Mouse (Mus musculus): Measurements from ENCODE around the gene Prpsap1. TPM values are rescaled to one million over a fixed set of nuclear protein-coding genes. Genes with fewer than 3 reads are reported as not detected.
"Not testable (repeated sequence)": the region's sequence is repeated elsewhere in the genome, so short reads cannot be mapped to it uniquely, and the experiment has no call there.

The Prpsap1 gene
- total RNA-seq, 2 experiments from 2014 or later = 45.3 to 45.8 TPM

GRCm38 (mm10) chr11:116489771-116490231 is 4.2 kb downstream of the Prpsap1 start:
- DNase-seq = no peak
- intact Hi-C loops (cut with DNase I) = no loop called here

GRCm38 (mm10) chr11:116488693-116489375 is 5.2 kb downstream of the Prpsap1 start:
- intact Hi-C loops (cut with DNase I) = no loop called here
- DNase-seq = no peak

- DNase-seq = no peak
- intact Hi-C loops (cut with DNase I) = no loop called here
Observed at GRCm38 (mm10) chr11:116488207-116488606, 5.8 kb downstream of the Prpsap1 start.

- intact Hi-C loops (cut with DNase I) = no loop called here
Observed at GRCm38 (mm10) chr11:116484261-116484660, 9.7 kb downstream of the Prpsap1 start.

GRCm38 (mm10) chr11:116481776-116482175 is 12.2 kb downstream of the Prpsap1 start:
- DNase-seq = no peak
- intact Hi-C loops (cut with DNase I) = no loop called here

More at GRCm38 (mm10) chr11:116484261-116484660, 9.7 kb downstream of the Prpsap1 start:
- DNase-seq = no peak

- no peak for DNase-seq
Observed at GRCm38 (mm10) chr11:116480975-116481374, 13.0 kb downstream of the Prpsap1 start.

GRCm38 (mm10) chr11:116479832-116480231 is 14.2 kb downstream of the Prpsap1 start:
- DNase-seq = no peak

More at GRCm38 (mm10) chr11:116480975-116481374, 13.0 kb downstream of the Prpsap1 start:
- intact Hi-C loops (cut with DNase I) = no loop called here

GRCm38 (mm10) chr11:116478978-116479377 is 15.0 kb downstream of the Prpsap1 start:
- DNase-seq = no peak
- intact Hi-C loops (cut with DNase I) = no loop called here

More at GRCm38 (mm10) chr11:116479832-116480231, 14.2 kb downstream of the Prpsap1 start:
- intact Hi-C loops (cut with DNase I) = no loop called here

GRCm38 (mm10) chr11:116477160-116477759 is 16.7 kb downstream of the Prpsap1 start:
- intact Hi-C loops (cut with DNase I) = no loop called here
- no peak for DNase-seq

- intact Hi-C loops (cut with DNase I) = no loop called here
- DNase-seq = no peak
Observed at GRCm38 (mm10) chr11:116476696-116477095, 17.3 kb downstream of the Prpsap1 start.

- DNase-seq = peak; percentile 39 to 53
- intact Hi-C loops (cut with DNase I) = no loop called here
Observed at GRCm38 (mm10) chr11:116476041-116476440, 18.0 kb downstream of the Prpsap1 start.

GRCm38 (mm10) chr11:116472275-116472674 is 21.7 kb downstream of the Prpsap1 start:
- DNase-seq = peak; percentile 38 to 45
- intact Hi-C loops (cut with DNase I) = no loop called here

GRCm38 (mm10) chr11:116470896-116471295 is 23.1 kb downstream of the Prpsap1 start:
- intact Hi-C loops (cut with DNase I) = no loop called here
- peak; percentile 46 to 52 for DNase-seq

- intact Hi-C loops (cut with DNase I) = no loop called here
- no peak for DNase-seq
Observed at GRCm38 (mm10) chr11:116470249-116470648, 23.8 kb downstream of the Prpsap1 start.

- DNase-seq; intact Hi-C loops (cut with DNase I): not testable (repeated sequence)
Observed at GRCm38 (mm10) chr11:116468338-116468737, 25.7 kb downstream of the Prpsap1 start.

- intact Hi-C loops (cut with DNase I) = no loop called here
- no peak for DNase-seq
Observed at GRCm38 (mm10) chr11:116466141-116466540, 27.9 kb downstream of the Prpsap1 start, which contains the start of gene Qrich2. TSS of gene Qrich2 (minus strand) at chr11:116466241.

GRCm38 (mm10) chr11:116463833-116464232 is 30.2 kb downstream of the Prpsap1 start:
- DNase-seq = peak; percentile 90 to 94
- intact Hi-C loops (cut with DNase I) = loop anchor here (1.0 to 5.0 kb wide), 3 partner anchors 145 to 327 kb away; partner anchors contain the start of gene Mrpl38

- intact Hi-C loops (cut with DNase I) = loop anchor here (5.0 kb wide), 2 partner anchors 236 to 326 kb away; partner anchors contain the start of gene Mrpl38
Observed at GRCm38 (mm10) chr11:116463338-116463737, 30.7 kb downstream of the Prpsap1 start.

GRCm38 (mm10) chr11:116459786-116460185 is 34.2 kb downstream of the Prpsap1 start:
- no peak for DNase-seq
- intact Hi-C loops (cut with DNase I) = loop anchor here (5.0 kb wide), 2 partner anchors 232 to 322 kb away; partner anchors contain the start of gene Mrpl38

More at GRCm38 (mm10) chr11:116463338-116463737, 30.7 kb downstream of the Prpsap1 start:
- DNase-seq = no peak

GRCm38 (mm10) chr11:116456234-116456633 is 37.8 kb downstream of the Prpsap1 start:
- intact Hi-C loops (cut with DNase I) = no loop called here

GRCm38 (mm10) chr11:116453889-116454288 is 40.1 kb downstream of the Prpsap1 start:
- DNase-seq = no peak
- intact Hi-C loops (cut with DNase I) = no loop called here

More at GRCm38 (mm10) chr11:116456234-116456633, 37.8 kb downstream of the Prpsap1 start:
- DNase-seq = no peak
